Mouse (Mus musculus) stomach, postnatal 0 days (tissue): ENCODE results near the gene A730061H03Rik. TPM values are rescaled to one million over a fixed set of nuclear protein-coding genes. Genes with fewer than 3 reads are reported as not detected.

ENCODE experiments used
- ATAC-seq: fragments of 200-750 bp; cut with Nextera tagmentation; 2 replicates; pipeline ENCODE4 v1.8.0; 2017; ENCODE audit not compliant: low FRiP score, low TSS enrichment
- DNase-seq: peaks from one replicate; pipeline ENCODE4 v3.0.0-alpha.2; 2016; ENCODE audit warnings: low spot score
- H3K27ac ChIP-seq: fragments of 300-500 bp; sonication (generic); replicated peaks from 2 replicates; pipeline ENCODE4 v1.5.1; 2014; ENCODE audit warnings: mild to moderate bottlenecking, control low read depth
- H3K27me3 ChIP-seq: fragments of 300-500 bp; sonication (generic); 2 replicates; pipeline ENCODE4 v1.6.1; 2014; ENCODE audit warnings: low read length; ENCODE audit not compliant: control insufficient read depth, insufficient read depth
- H3K36me3 ChIP-seq: fragments of 300-500 bp; sonication (generic); 2 replicates; pipeline ENCODE4 v1.6.1; 2014; ENCODE audit warnings: low read length, mixed read lengths; ENCODE audit not compliant: control insufficient read depth, insufficient read depth
- H3K4me1 ChIP-seq: fragments of 300-500 bp; sonication (generic); replicated peaks from 2 replicates; pipeline ENCODE4 v1.6.1; 2014; ENCODE audit warnings: antibody characterized with exemption; ENCODE audit not compliant: control insufficient read depth, insufficient read depth
- H3K4me2 ChIP-seq: fragments of 300-500 bp; sonication (generic); replicated peaks from 2 replicates; pipeline ENCODE4 v1.6.1; 2014; ENCODE audit warnings: low read depth, mild to moderate bottlenecking, control low read depth, moderate library complexity
- H3K4me3 ChIP-seq: fragments of 300-500 bp; sonication (generic); 2 replicates; pipeline ENCODE4 v1.5.1; 2014; ENCODE audit warnings: low read depth, low read length, control low read depth
- H3K9ac ChIP-seq: fragments of 300-500 bp; sonication (generic); 2 replicates; pipeline ENCODE4 v1.6.1; 2014; ENCODE audit warnings: mild to moderate bottlenecking, low read length, control low read depth, mixed read lengths
- H3K9me3 ChIP-seq: fragments of 300-500 bp; sonication (generic); 2 replicates; pipeline ENCODE4 v1.6.1; 2016; ENCODE audit warnings: low read length; ENCODE audit not compliant: control insufficient read depth
- CTCF ChIP-seq: IDR thresholded peaks from 2 replicates; pipeline ENCODE4 v1.5.1; 2016; ENCODE audit warnings: antibody characterized with exemption, low read depth, mild to moderate bottlenecking, moderate library complexity
- EP300 ChIP-seq: optimal IDR thresholded peaks from 2 replicates; pipeline ENCODE3; 2016; ENCODE audit warnings: antibody characterized with exemption
- WGBS: fragments of 180-500 bp; shearing (Covaris S2); extraction: QIAGEN DNeasy Blood & Tissue Kit; methylation state at CpG from one replicate; pipeline ENCODE4 v1.1.7; 2014; 5-methylcytosine and 5-hydroxymethylcytosine counted together
- polyA plus RNA-seq: library from polyadenylated mRNA; unstranded; fragments of >200 nt; fragmentation: Nextera tagmentation; extraction: Ambion mirVana; gene quantifications from 2 replicates; pipeline ENCODE4 v1.2.1, GENCODE M21; 2015

Gene A730061H03Rik
- polyA plus RNA-seq, 1 experiment from 2014 or later = 0.93 TPM

GRCm38 (mm10) chr14:55603271-55603632, 43.0 kb upstream of the A730061H03Rik start, which contains the start of gene Irf9:
Gene Irf9 (plus strand): TSS chr14:55603571.
- no peak; the same call in 1 of the 2 replicates for ATAC-seq
- WGBS = 83% methylated on average over 7 of the region's 7 CpGs
- peaks cover 13% of the 10 kb centered on the region for H3K36me3 ChIP-seq

GRCm38 (mm10) chr14:55598521-55599390, 38.5 kb upstream of the A730061H03Rik start:
- TF ChIP-seq CTCF = no peak
- TF ChIP-seq EP300 = no peak
- H3K9me3 ChIP-seq = no peaks in the 10 kb centered on the region
- no peak overlapping the region for H3K27ac ChIP-seq
- ATAC-seq = no peak
- no peaks in the 10 kb centered on the region for H3K27me3 ChIP-seq
- no peak overlapping the region for H3K9ac ChIP-seq
- H3K36me3 ChIP-seq = peaks cover 32% of the 10 kb centered on the region
- 94% methylated on average over 21 of the region's 21 CpGs for WGBS
- no peak overlapping the region for H3K4me2 ChIP-seq
- no peaks in the 10 kb centered on the region for H3K4me1 ChIP-seq
- DNase-seq = no peak
- H3K4me3 ChIP-seq = no peak overlapping the region

More at GRCm38 (mm10) chr14:55603271-55603632, 43.0 kb upstream of the A730061H03Rik start, which contains the start of gene Irf9:
- Histone ChIP-seq H3K9me3 (no peaks in the 10 kb centered on the region), H3K27me3 (no peaks in the 10 kb centered on the region), H3K4me3 (peak within 1 kb of the TSS; percentile 51), H3K9ac (peak within 1 kb of the TSS; percentile 74), H3K4me1 (no peaks in the 10 kb centered on the region), H3K27ac (peak within 1 kb of the TSS; percentile 94), H3K4me2 (peak within 1 kb of the TSS; percentile 62)
- TF ChIP-seq EP300 (no peak), CTCF (no peak)
- DNase-seq = no peak

GRCm38 (mm10) chr14:55596036-55596690, 36.0 kb upstream of the A730061H03Rik start:
- H3K4me1 ChIP-seq = peaks cover 2% of the 10 kb centered on the region; the same call in 1 of the 2 replicates
- peaks cover 32% of the 10 kb centered on the region for H3K36me3 ChIP-seq
- H3K27ac ChIP-seq = no peak overlapping the region
- H3K4me2 ChIP-seq = no peak overlapping the region
- no peak overlapping the region for H3K4me3 ChIP-seq
- TF ChIP-seq CTCF (no peak), EP300 (no peak)
- no peak overlapping the region for H3K9ac ChIP-seq
- DNase-seq (no peak), ATAC-seq (no peak)
- WGBS = 86% methylated on average over 13 of the region's 13 CpGs
- no peaks in the 10 kb centered on the region for H3K27me3 ChIP-seq
- H3K9me3 ChIP-seq = no peaks in the 10 kb centered on the region

GRCm38 (mm10) chr14:55592226-55592625, 32.0 kb upstream of the A730061H03Rik start:
- peak overlapping the region; percentile 96 for H3K4me2 ChIP-seq
- TF ChIP-seq EP300 (no peak), CTCF (no peak)

DNA sequence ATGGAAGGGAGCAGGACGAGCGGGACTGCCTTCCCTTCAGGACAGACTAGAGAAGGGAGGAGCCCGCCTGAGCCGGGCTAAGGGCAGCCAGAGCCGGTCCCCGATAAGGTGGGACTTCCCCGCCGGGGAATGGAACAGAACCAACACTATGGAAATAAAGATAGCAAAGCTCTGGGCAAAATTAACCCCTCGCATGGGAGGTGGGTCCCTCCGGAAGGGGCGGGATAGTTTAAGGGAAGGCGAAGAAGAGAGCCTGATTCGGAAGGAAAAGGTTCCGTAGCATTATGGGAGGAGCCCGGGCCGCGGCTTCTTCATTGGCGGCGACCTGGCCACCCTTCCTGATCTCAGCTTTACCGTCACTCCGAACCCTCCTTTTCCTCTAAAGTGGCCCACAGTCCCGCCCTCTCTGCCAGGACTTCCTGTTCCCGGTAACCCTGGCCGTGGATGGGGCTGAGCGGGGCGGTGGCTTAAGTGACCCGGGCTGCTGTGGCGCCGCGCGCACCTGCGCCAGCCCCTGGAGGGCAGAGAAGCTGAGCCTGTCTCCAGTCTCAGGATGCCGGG, 31.2 kb upstream of the A730061H03Rik start, which contains the start of gene Rnf31:
Gene Rnf31 (plus strand): TSS at position 378 of the 561 bp plus-strand sequence.
- peak within 1 kb of the TSS; percentile 72 for H3K4me3 ChIP-seq
- no peaks in the 10 kb centered on the region for H3K27me3 ChIP-seq
- under 1% methylated on average over 33 of the region's 33 CpGs for WGBS
- H3K36me3 ChIP-seq = peaks cover 10% of the 10 kb centered on the region
- H3K9ac ChIP-seq = peak within 1 kb of the TSS; percentile 91
- ATAC-seq = peak; percentile 93
- peaks cover 2% of the 10 kb centered on the region; the same call in 1 of the 2 replicates for H3K4me1 ChIP-seq
- no peaks in the 10 kb centered on the region for H3K9me3 ChIP-seq
- peak; percentile 97 for DNase-seq
- peak within 1 kb of the TSS; percentile 96 for H3K4me2 ChIP-seq
- TF ChIP-seq CTCF (no peak; the same call in 1 of the 2 replicates), EP300 (no peak)
- H3K27ac ChIP-seq = peak within 1 kb of the TSS; percentile 96

More at GRCm38 (mm10) chr14:55592226-55592625, 32.0 kb upstream of the A730061H03Rik start:
- Histone ChIP-seq H3K9ac (peak overlapping the region; percentile 91), H3K36me3 (peaks cover 17% of the 10 kb centered on the region), H3K27ac (peak overlapping the region; percentile 96), H3K9me3 (no peaks in the 10 kb centered on the region), H3K27me3 (no peaks in the 10 kb centered on the region), H3K4me1 (peaks cover 2% of the 10 kb centered on the region; the same call in 1 of the 2 replicates), H3K4me3 (peak overlapping the region; percentile 72)
- ATAC-seq (no peak), DNase-seq (peak; percentile 40)
- 3% methylated on average over 16 of the region's 16 CpGs for WGBS
